Mouse (Mus musculus): ENCODE data around the gene Gng3.

Gng3 gene

DNA sequence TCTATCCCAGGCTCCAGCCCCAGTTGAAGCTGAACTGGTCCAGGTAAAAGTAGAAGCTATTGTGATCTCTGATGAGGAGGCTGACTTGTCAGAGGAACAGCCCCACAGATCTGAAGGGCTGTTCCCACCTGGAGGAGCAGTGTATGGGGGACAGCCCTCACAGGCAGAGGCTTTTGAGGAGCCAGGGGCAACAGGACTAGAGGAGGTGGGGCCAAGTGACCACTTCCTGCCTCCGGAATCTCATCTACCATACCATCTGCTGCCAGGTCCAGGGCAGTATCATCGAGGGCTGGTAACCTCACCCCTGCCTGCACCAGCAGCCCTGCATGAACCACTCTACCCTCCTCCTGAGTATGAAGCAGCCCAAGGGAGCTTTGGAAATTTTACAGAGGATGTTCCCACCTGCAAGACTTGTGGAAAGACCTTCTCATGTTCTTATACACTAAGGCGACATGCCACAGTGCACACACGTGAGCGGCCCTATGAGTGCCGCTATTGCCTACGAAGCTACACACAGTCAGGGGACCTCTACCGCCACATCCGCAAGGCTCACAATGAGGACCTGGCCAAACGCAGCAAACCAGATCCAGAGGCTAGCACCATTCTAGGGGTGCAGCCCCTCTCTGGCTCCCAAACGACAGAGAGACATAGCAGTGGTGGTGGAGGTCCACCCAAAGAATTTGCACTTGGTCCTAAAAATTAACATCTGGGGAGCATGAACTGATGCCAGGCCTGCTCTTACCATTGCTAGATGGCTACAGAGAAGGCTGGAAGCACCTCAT, 34.9 kb downstream of the Gng3 start:
- no peak for DNase-seq

DNA sequence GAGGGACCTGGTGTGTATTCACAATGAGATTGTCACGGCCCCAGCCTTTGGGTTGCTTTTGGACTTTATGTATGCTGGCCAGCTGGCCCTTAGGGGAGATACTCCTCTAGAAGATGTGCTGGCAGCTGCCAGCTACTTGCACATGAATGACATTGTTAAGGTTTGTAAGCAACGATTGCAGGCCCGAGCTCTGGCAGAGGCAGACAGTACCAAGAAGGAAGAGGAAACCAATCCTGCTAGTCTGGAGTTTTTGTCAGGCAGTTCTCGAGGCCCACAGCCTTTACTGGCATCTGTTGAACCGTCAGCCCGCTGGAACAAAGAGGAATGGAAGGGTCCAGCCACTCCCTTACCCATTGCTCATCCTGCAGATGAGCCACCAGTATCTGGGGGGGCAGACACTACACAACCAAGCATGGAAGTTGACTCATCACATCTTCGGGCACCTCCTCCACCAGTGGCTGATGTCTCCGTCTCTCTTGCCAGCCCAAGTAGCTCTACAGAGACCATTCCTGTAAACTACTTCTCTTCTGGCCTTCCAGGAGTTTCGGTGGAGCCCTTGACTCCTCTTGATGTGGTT, 35.7 kb downstream of the Gng3 start:
- DNase-seq, result no peak

- DNase-seq, result peak; percentile 94 to 97
Measured at GRCm38 (mm10) chr19:8802130-8802821, 36.7 kb downstream of the Gng3 start, which contains the start of gene Zbtb3. Gene Zbtb3, plus strand, starts transcription at chr19:8802555.

GRCm38 (mm10) chr19:8798947-8799315, 40.1 kb downstream of the Gng3 start:
- DNase-seq, result no peak

- DNase-seq, result peak; percentile 93 to 95
Measured at GRCm38 (mm10) chr19:8798264-8798946, 40.6 kb downstream of the Gng3 start, which contains the start of gene Polr2g. Gene Polr2g, minus strand, starts transcription at chr19:8798577.

- DNase-seq, result no peak
Measured at GRCm38 (mm10) chr19:8790171-8790570, 48.8 kb downstream of the Gng3 start.

DNA sequence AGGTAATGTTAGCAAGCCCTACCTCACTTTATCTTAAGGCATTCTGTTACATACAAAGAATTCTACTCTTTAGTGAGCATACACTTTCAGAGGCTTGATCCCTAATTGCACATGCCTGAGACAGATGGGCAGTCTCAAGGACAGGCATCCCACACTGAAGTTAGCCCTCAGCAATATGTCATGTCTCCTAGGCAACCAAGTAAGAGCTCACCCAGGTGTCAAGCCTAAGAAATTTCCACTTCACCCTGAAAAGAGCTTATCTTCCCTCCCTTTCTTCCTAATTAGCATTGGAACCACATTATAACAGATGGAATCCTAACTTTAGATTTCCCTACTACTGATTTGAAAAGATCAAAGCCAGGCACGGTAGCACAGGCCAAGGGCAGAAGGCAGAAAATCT, 49.8 kb downstream of the Gng3 start:
- DNase-seq, result no peak

DNA sequence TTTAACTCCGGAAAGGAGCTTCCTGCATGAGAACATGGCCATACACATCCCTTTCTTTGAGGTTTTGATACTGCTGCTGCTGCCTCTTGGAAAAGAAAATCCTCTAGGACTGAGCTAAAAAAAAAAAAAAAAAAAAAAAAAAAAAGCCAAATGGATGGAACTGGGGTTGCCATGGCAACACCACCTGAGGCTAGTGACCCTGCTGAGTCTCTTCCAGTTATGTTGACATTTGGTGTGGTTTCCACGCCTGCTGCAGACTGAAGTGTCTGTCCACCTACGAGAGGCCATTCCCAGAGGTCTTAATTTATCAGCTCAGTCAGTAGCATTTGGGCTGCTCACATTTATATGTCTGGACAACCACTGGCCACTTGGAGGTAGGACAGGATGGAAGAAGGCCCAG, 50.5 kb downstream of the Gng3 start:
- DNase-seq, result no peak
